Comparison of ENCODE assay signal across 17 mouse cellular contexts in the genomic region with DNA sequence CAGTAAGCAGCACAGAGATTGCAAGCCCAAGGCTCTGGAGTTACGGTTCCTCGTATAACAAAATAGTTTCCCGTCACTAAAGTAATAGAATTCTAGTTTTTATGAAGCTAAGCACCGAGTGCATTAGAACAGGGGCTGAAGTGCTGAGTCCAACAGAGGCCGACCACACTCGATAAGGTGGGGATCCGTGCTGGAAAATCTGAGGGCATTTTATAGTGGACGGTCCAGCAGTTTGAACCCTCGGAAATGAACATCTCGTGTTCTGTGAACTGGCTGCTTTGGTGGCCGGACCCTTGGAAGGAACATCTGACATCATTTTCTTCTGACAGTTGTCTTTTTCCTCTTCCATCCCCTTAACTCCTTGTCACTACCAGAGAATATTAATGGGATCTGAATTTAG.
DNase-seq lines count a peak whose midpoint lies in the region; ATAC-seq lines count a peak whose summit lies in the region.
"Had no signal": no experiment of that assay in that cellular context is flagged by ENCODE, and none has a peak within 500 bp of the region (broad histone marks: within the 10 kb centered on the region; RNA-seq: fewer than 3 reads in every experiment).

No protein-coding gene starts in this region.

- H3K36me3 ChIP-seq in forebrain, embryonic 14.5 days (ENCODE audit: control insufficient read depth, insufficient read depth, low read length), result no peaks in the 10 kb centered on the region
- no peaks in the 10 kb centered on the region for H3K36me3 ChIP-seq in hindbrain, embryonic 10.5 days
- no peaks in the 10 kb centered on the region for H3K36me3 ChIP-seq in limb, embryonic 10.5 days
- no peaks in the 10 kb centered on the region for H3K36me3 ChIP-seq in midbrain, embryonic 14.5 days (ENCODE audit: control insufficient read depth, insufficient read depth, low read length)
- H3K36me3 ChIP-seq: embryonic facial prominence, embryonic 12.5 days; heart, embryonic 15.5 days; limb, embryonic 15.5 days had no signal

- intact Hi-C loops in left cerebral cortex, postnatal 4 days (cut with DNase I), result no loop called here
- intact Hi-C loops in heart, postnatal 36 days (cut with DNase I), result no loop called here

- H3K9me3 ChIP-seq in forebrain, embryonic 14.5 days (replicated peaks; ENCODE audit: control insufficient read depth, low read length), result no peaks in the 10 kb centered on the region
- H3K9me3 ChIP-seq in hindbrain, embryonic 10.5 days, result 0 out of 2 replicates have a peak, but pooled peaks cover under 1% of the 10 kb centered on the region
- no peaks in the 10 kb centered on the region for H3K9me3 ChIP-seq in limb, embryonic 10.5 days (replicated peaks)
- no peaks in the 10 kb centered on the region for H3K9me3 ChIP-seq in midbrain, embryonic 14.5 days (ENCODE audit: control insufficient read depth, low read length)
- H3K9me3 ChIP-seq: embryonic facial prominence, embryonic 12.5 days; heart, embryonic 15.5 days; limb, embryonic 15.5 days had no signal

- no peak overlapping the region for H3K9ac ChIP-seq in forebrain, embryonic 14.5 days (ENCODE audit: low read length)
- no peak overlapping the region for H3K9ac ChIP-seq in midbrain, embryonic 14.5 days (replicated peaks; ENCODE audit: low read length)
- H3K9ac ChIP-seq: embryonic facial prominence, embryonic 12.5 days; heart, embryonic 15.5 days; limb, embryonic 15.5 days had no signal

- H3K4me1 ChIP-seq in forebrain, embryonic 14.5 days (ENCODE audit: control insufficient read depth, insufficient read depth, low read length), result peaks cover 10% of the 10 kb centered on the region
- peaks cover 28% of the 10 kb centered on the region for H3K4me1 ChIP-seq in hindbrain, embryonic 10.5 days (replicated peaks)
- H3K4me1 ChIP-seq in limb, embryonic 10.5 days, result peaks cover 37% of the 10 kb centered on the region
- peaks cover 27% of the 10 kb centered on the region for H3K4me1 ChIP-seq in midbrain, embryonic 14.5 days (ENCODE audit: control insufficient read depth, insufficient read depth, low read length)
- H3K4me1 ChIP-seq: embryonic facial prominence, embryonic 12.5 days; heart, embryonic 15.5 days had no signal

- peak; percentile 13 for DNase-seq in forebrain, embryonic 14.5 days (ENCODE audit: low spot score)
- DNase-seq in hindbrain, embryonic 10.5 days (ENCODE audit: low spot score), result no peak
- DNase-seq in limb, embryonic 10.5 days (ENCODE audit: low spot score), result no peak
- peak; percentile 30 for DNase-seq in midbrain, embryonic 14.5 days
- DNase-seq in spleen, adult 12 weeks (ENCODE audit: low spot score), result no peak
- no peak for DNase-seq in left cerebral cortex, postnatal 4 days
- no peak for DNase-seq in heart, postnatal 36 days
- DNase-seq: cerebellum, adult 8-10 months; gastrocnemius, adult 2 months; kidney, adult 2 months; kidney, postnatal 36 days; lung, postnatal 10 days had no signal

- ATAC-seq in forebrain, embryonic 14.5 days, result 0 out of 2 replicates have a peak, but pooled peaks have one; percentile 16
- no peak for ATAC-seq in midbrain, embryonic 14.5 days (ENCODE audit: low FRiP score, low TSS enrichment)

- no peak overlapping the region for H3K4me2 ChIP-seq in forebrain, embryonic 14.5 days (ENCODE audit: low read length)
- peak overlapping the region; percentile 6; the same call in 1 of the 2 replicates for H3K4me2 ChIP-seq in midbrain, embryonic 14.5 days (ENCODE audit: low read length)
- H3K4me2 ChIP-seq: embryonic facial prominence, embryonic 12.5 days; heart, embryonic 15.5 days; limb, embryonic 15.5 days had no signal

- no peaks in the 10 kb centered on the region for H3K27me3 ChIP-seq in forebrain, embryonic 14.5 days (replicated peaks; ENCODE audit: control insufficient read depth, insufficient read depth, low read length)
- H3K27me3 ChIP-seq in hindbrain, embryonic 10.5 days (ENCODE audit: insufficient read depth, poor library complexity, severe bottlenecking), result no peaks in the 10 kb centered on the region
- H3K27me3 ChIP-seq in limb, embryonic 10.5 days (ENCODE audit: low read depth, poor library complexity, severe bottlenecking), result no peaks in the 10 kb centered on the region
- no peaks in the 10 kb centered on the region for H3K27me3 ChIP-seq in midbrain, embryonic 14.5 days (ENCODE audit: control insufficient read depth, insufficient read depth, low read length)
- H3K27me3 ChIP-seq: embryonic facial prominence, embryonic 12.5 days; heart, embryonic 15.5 days had no signal

- 73% methylated on average over 11 of the region's 11 CpGs for WGBS in forebrain, embryonic 14.5 days
- 82% methylated on average over 11 of the region's 11 CpGs for WGBS in hindbrain, embryonic 10.5 days
- 64% methylated on average over 11 of the region's 11 CpGs for WGBS in limb, embryonic 10.5 days
- whole genome bisulfite sequencing in midbrain, embryonic 14.5 days, result 49% methylated on average over 11 of the region's 11 CpGs

- 0 out of 2 replicates have a peak overlapping the region, but pooled peaks have one; percentile 9 for H3K27ac ChIP-seq in forebrain, embryonic 14.5 days (ENCODE audit: low read depth, low read length)
- peak overlapping the region; percentile 5; the same call in 1 of the 2 replicates for H3K27ac ChIP-seq in hindbrain, embryonic 10.5 days
- peak overlapping the region; percentile 84 for H3K27ac ChIP-seq in limb, embryonic 10.5 days
- H3K27ac ChIP-seq in midbrain, embryonic 14.5 days (replicated peaks; ENCODE audit: low read depth, low read length), result peak overlapping the region; percentile 76
- H3K27ac ChIP-seq: embryonic facial prominence, embryonic 12.5 days; gastrocnemius, adult 2 months; heart, embryonic 15.5 days; limb, embryonic 15.5 days; stomach, postnatal 0 days had no signal

- H3K4me3 ChIP-seq in forebrain, embryonic 14.5 days (ENCODE audit: low read depth, low read length), result no peak overlapping the region
- no peak overlapping the region for H3K4me3 ChIP-seq in hindbrain, embryonic 10.5 days
- 0 out of 2 replicates have a peak overlapping the region, but pooled peaks have one; percentile 6 for H3K4me3 ChIP-seq in limb, embryonic 10.5 days
- H3K4me3 ChIP-seq in midbrain, embryonic 14.5 days (replicated peaks; ENCODE audit: low read depth, low read length), result no peak overlapping the region
- H3K4me3 ChIP-seq: embryonic facial prominence, embryonic 12.5 days; gastrocnemius, adult 2 months; heart, embryonic 15.5 days; limb, embryonic 15.5 days; myocyte had no signal

Comparison
In these comparisons a context has a peak if more than half of its experiments do, and no peak if none do; other contexts are left out.
1. DNase-seq: peak in forebrain, embryonic 14.5 days (single experiment) and midbrain, embryonic 14.5 days (single experiment); none in hindbrain, embryonic 10.5 days (single experiment), limb, embryonic 10.5 days (single experiment), spleen, adult 12 weeks (single experiment), left cerebral cortex, postnatal 4 days (single experiment) and heart, postnatal 36 days (0 of 2).
2. H3K27ac ChIP-seq: peak in every context shown above with its lines; median percentile 84 in limb, embryonic 10.5 days; 76 in midbrain, embryonic 14.5 days; 9 in forebrain, embryonic 14.5 days; 5 in hindbrain, embryonic 10.5 days.